Mouse (Mus musculus): ENCODE data around the gene Rbms2.
"Not testable (repeated sequence)": the region's sequence is repeated elsewhere in the genome, so short reads cannot be mapped to it uniquely, and the experiment has no call there.

The Rbms2 gene

GRCm38 (mm10) chr10:128193113-128193512 is 13.0 kb upstream of the Rbms2 start:
- no peak for DNase-seq (ENCODE audit: low read depth, low spot score)

- not testable (repeated sequence) for DNase-seq (ENCODE audit: low read depth, low spot score)
These were observed 12.1 kb upstream of the Rbms2 start for GRCm38 (mm10) chr10:128192030-128192766.

DNA sequence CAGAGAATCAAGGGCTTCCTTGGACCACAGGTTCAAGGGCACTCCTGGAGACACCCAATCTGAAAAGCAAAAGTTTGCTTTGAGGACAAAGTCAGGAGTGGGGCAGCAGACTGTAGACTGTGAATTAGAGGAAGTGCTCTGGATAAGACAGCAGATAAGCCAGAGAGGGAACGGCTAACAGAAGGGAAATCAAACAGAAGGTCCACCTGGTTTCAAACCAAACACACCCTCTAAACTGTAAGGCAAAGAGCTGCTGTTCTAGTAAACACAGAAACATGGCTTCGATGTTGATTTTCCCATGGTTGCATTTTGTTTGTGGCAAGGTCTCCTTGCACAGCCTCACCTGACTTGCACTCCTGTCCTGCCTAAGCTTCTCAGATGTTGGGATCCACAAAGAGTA is 11.4 kb upstream of the Rbms2 start:
- DNase-seq (ENCODE audit: low read depth, low spot score), result no peak

DNA sequence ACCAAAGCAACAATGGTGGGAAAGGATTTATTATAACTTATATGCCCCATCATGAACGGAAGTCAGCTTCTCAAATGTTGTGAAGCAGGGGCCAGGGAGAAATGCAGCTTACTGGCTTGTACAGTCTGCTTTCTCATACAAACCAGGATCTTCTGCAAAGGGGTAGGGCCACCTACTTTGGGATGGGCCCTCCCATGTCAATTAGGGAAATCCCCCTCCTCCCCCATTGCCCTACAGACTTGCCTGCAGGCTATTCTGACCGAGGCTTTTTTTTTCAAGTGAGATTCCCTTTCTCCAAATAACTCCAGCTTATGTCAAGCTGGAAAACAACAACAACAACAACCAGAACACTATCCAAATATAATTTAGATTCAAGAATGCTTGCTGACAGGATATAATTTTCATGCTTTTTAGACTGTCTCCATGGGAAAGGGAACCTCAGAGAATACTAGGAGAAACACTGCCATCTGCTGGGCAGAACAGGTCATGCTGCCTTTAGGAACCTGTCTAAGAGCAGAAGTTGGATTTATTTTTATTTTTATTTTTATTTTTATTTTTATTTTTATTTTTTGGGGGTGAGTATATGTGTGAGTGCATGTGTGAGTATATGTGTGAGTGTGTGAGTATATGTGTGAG is 8.3 kb upstream of the Rbms2 start:
- peak; percentile 78 for DNase-seq (ENCODE audit: low read depth, low spot score)

DNA sequence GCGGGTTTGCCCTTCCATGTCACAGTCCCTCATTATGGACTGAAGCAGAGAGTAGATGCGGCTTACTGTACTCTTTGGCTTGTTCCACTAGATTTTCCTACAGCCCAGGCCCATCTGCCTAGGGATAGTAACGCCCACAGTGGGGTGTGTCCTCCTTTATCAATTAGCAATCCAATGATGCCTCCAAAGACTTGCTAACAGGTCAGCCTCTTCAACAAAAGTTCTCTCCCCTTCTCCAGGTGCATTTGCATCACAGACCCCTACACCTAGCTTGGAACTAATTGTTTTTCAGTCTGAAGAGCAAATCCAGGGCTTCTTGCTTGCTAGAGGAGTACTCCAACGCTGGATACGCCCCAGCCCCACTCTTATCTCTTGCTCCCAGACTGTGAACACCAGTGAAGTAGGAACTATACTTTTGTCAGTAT is 7.1 kb upstream of the Rbms2 start:
- no peak for DNase-seq (ENCODE audit: low read depth, low spot score)

DNA sequence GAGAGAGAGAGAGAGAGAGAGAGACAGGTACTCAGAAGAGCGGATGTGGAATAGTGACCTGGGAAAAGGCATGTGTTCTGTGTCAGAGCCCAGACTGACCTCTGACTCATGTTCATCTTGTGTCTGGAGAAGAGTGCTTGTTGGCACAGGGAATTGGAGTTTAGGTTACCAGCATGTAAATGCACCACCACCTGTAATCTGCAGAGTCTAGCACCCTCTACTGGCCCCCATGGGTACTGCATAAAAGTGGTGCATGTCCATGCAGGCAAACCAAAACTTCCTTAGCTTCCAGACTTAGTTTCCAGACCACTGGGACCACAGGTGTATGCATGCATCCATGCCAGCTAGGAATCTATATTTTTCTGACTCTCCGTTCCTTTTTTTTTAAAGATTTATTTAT is 5.9 kb upstream of the Rbms2 start:
- DNase-seq (ENCODE audit: low read depth, low spot score), result peak; percentile 87

GRCm38 (mm10) chr10:128185277-128185940 is 5.3 kb upstream of the Rbms2 start:
- no peak for DNase-seq (ENCODE audit: low read depth, low spot score)

- no peak for DNase-seq (ENCODE audit: low read depth, low spot score)
These were observed 4.2 kb upstream of the Rbms2 start for GRCm38 (mm10) chr10:128184296-128184695.

DNA sequence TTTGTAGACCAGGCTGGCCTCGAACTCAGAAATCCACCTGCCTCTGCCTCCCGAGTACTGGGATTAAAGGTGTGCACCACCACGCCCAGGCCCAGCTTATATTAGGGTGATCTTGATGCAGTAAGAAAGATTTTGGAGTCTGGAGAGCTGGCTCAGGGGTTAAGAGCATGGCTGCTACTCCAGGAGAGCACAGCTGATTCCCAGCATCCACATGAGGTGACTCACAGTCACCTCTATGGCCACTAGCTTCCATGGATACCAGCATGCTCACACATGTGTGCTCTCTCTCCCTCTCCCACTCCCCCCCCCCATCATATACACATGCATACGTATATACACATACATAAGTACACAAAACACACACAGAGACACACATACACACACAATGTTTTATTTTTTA is 2.8 kb downstream of the Rbms2 start:
- peak; percentile 29 for DNase-seq (ENCODE audit: low read depth, low spot score)

- DNase-seq (ENCODE audit: low read depth, low spot score), result peak; percentile 86
These were observed 3.9 kb downstream of the Rbms2 start for GRCm38 (mm10) chr10:128175996-128176755.

DNA sequence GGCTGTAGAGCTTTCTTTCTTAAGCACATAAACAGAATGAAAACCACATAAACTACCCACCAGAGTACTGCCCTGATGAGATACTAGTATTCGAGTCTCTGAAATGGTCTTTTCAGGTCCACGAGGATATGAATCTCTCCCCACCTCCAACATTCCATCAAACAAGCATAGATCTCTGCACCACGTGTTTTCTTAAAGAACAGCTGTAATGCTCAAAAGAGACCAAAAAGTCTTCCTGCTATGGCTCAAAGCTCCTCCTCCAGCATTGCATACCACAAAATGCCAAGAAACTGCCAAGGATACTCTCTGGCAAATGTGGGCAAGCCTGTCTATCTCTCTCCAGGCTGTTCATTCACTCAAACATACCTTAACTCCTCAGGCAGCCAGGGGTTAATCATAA is 4.8 kb downstream of the Rbms2 start:
- DNase-seq (ENCODE audit: low read depth, low spot score), result peak; percentile 29

- not testable (repeated sequence) for DNase-seq (ENCODE audit: low read depth, low spot score)
These were observed 8.7 kb downstream of the Rbms2 start for GRCm38 (mm10) chr10:128171348-128171747.

DNA sequence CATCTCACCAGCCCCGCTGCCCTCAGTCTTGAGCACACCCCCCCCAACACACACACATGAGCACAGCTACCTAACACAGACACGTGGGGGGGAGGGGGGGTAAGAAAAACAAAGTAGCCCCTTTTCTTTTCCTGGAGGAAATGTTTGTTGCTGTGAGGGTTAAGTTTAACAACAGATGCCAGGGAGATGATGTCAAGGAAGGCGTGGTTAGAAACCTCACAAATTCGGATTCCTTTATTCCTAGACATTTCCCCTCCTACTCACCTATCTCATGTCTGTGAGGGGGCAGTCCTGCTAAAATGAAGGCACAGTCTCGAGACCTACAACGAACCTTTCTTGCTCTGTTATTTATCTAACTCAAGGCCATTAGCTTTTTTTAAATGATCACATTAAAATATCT is 13.0 kb downstream of the Rbms2 start:
- DNase-seq (ENCODE audit: low read depth, low spot score), result no peak

GRCm38 (mm10) chr10:128165726-128166125 is 14.4 kb downstream of the Rbms2 start:
- not testable (repeated sequence) for DNase-seq (ENCODE audit: low read depth, low spot score)

- no peak for DNase-seq (ENCODE audit: low read depth, low spot score)
These were observed 26.1 kb downstream of the Rbms2 start for GRCm38 (mm10) chr10:128153978-128154377.

- no peak for DNase-seq (ENCODE audit: low read depth, low spot score)
These were observed 29.2 kb downstream of the Rbms2 start for GRCm38 (mm10) chr10:128150941-128151340.

DNA sequence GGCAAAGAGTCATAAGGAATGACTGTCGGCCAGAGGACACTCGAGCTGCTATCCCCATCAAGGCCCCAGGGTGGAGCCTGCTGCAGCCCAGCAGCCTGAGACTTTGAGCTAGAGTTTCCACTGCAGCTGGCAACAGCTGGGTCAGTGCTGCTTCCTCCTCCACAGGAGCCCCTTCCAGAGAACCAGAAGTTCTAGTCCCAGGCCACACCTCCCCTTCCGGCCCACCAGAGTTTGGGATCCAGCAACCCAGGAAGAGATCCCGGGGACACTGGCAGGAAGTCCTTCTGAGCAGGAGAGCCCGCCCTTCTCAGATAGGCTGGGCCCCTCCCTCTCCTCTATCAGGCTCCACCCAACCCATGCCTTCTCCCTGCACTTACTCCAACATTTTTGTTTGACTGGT is 30.5 kb downstream of the Rbms2 start:
- peak; percentile 70 for DNase-seq (ENCODE audit: low read depth, low spot score)

- DNase-seq (ENCODE audit: low read depth, low spot score), result no peak
These were observed 31.2 kb downstream of the Rbms2 start for GRCm38 (mm10) chr10:128148789-128149365.

- no peak for DNase-seq (ENCODE audit: low read depth, low spot score)
These were observed 35.1 kb downstream of the Rbms2 start for GRCm38 (mm10) chr10:128144961-128145360.

GRCm38 (mm10) chr10:128143659-128144058 is 36.4 kb downstream of the Rbms2 start:
- no peak for DNase-seq (ENCODE audit: low read depth, low spot score)

DNA sequence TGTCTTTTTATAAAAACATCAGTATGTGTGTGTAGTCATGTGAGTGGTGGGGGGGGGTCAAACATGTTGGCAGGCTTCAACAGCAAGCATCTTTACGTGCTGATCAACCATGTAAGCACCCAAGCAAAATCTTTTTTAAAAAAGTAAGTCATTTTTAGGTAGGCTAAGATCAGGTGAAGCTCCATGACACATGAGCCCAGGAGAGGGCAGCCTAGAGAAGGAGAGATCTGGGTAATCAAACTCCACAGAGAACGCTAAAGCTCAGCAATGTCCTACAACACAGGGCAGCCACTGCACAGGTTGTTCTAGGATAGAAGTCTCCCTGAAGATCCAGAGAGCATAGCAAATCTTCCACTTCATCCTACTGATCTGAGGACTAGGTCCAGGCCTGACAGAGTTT is 37.9 kb downstream of the Rbms2 start:
- no peak for DNase-seq (ENCODE audit: low read depth, low spot score)

All from A20 (cell line).